Mouse (Mus musculus) kidney, postnatal 0 days (tissue): ENCODE data around the gene Eif3c. TPM values are rescaled to one million over a fixed set of nuclear protein-coding genes. Genes with fewer than 3 reads are reported as not detected.

ENCODE experiments used
- ATAC-seq: fragments of 200-750 bp; cut with Nextera tagmentation; replicated peaks from 2 replicates; pipeline ENCODE4 v1.8.0; 2017; ENCODE audit warnings: low read depth, moderate number of reproducible peaks, moderate TSS enrichment, moderate library complexity; ENCODE audit not compliant: low FRiP score
- DNase-seq: peaks from one replicate; pipeline ENCODE4 v3.0.0-alpha.2; 2016; ENCODE audit warnings: low spot score
- H3K27ac ChIP-seq: fragments of 300-500 bp; sonication (generic); 2 replicates; pipeline ENCODE4 v1.5.1; 2014; ENCODE audit warnings: mild to moderate bottlenecking
- H3K27me3 ChIP-seq: fragments of 300-500 bp; sonication (generic); 2 replicates; pipeline ENCODE4 v1.6.1; 2014; ENCODE audit warnings: low read length, mixed read lengths; ENCODE audit not compliant: insufficient read depth
- H3K36me3 ChIP-seq: fragments of 300-500 bp; sonication (generic); 2 replicates; pipeline ENCODE4 v1.6.1; 2014; ENCODE audit warnings: low read length, mixed read lengths; ENCODE audit not compliant: insufficient read depth
- H3K4me1 ChIP-seq: fragments of 300-500 bp; sonication (generic); replicated peaks from 2 replicates; pipeline ENCODE4 v1.6.1; 2014; ENCODE audit warnings: antibody characterized with exemption, low read length, mixed read lengths; ENCODE audit not compliant: insufficient read depth
- H3K4me2 ChIP-seq: fragments of 300-500 bp; sonication (generic); 2 replicates; pipeline ENCODE4 v1.6.1; 2014; ENCODE audit warnings: mild to moderate bottlenecking, low read length, moderate library complexity, mixed read lengths
- H3K4me3 ChIP-seq: fragments of 300-500 bp; sonication (generic); replicated peaks from 2 replicates; pipeline ENCODE4 v1.5.1; 2014; ENCODE audit warnings: low read depth, low read length
- H3K9ac ChIP-seq: fragments of 300-500 bp; sonication (generic); 2 replicates; pipeline ENCODE4 v1.6.1; 2014; ENCODE audit warnings: low read depth, low read length
- H3K9me3 ChIP-seq: fragments of 300-500 bp; sonication (generic); replicated peaks from 2 replicates; pipeline ENCODE4 v1.6.1; 2016; ENCODE audit warnings: low read length, inconsistent platforms, mixed read lengths
- CTCF ChIP-seq: IDR thresholded peaks from 2 replicates; pipeline ENCODE4 v1.5.1; 2016; ENCODE audit warnings: antibody characterized with exemption, low read depth, mild to moderate bottlenecking, moderate library complexity
- WGBS: fragments of 180-500 bp; shearing (Covaris S2); extraction: QIAGEN DNeasy Blood & Tissue Kit; methylation state at CpG from one replicate; pipeline ENCODE4 v1.1.7; 2014; 5-methylcytosine and 5-hydroxymethylcytosine counted together
- polyA plus RNA-seq: library from polyadenylated mRNA; unstranded; fragments of >200 nt; fragmentation: Nextera tagmentation; extraction: Ambion mirVana; gene quantifications from 2 replicates; pipeline ENCODE4 v1.2.1, GENCODE M21; 2015

Eif3c gene
- polyA plus RNA-seq, 1 experiment from 2014 or later = 217 TPM

DNA sequence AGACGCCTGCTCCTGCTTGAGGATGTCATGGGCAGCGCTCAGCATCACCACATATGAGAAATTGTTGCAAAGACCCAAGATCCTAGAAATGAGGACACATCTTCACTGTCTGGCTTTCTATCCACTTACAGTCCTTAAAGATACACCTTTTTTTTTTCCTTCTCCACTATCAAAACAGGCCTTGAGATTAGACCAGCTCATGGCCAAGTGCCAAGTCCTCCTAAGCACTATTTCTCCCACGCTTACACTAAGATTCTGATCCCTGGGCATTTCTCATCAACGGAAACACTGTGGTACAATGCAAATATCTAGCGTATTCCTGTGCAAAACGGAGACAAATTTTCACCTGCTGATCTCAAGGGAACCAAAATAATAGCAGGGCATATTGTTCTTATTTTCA, 15.4 kb upstream of the Eif3c start:
- Histone ChIP-seq H3K4me2 (no peak overlapping the region), H3K4me3 (no peak overlapping the region), H3K4me1 (no peaks in the 10 kb centered on the region; the same call in 1 of the 2 replicates), H3K9me3 (no peaks in the 10 kb centered on the region), H3K27ac (no peak overlapping the region), H3K9ac (no peak overlapping the region), H3K36me3 (0 out of 2 replicates have a peak, but pooled peaks cover 12% of the 10 kb centered on the region), H3K27me3 (no peaks in the 10 kb centered on the region)
- no peak for DNase-seq
- 84% methylated on average over 6 of the region's 6 CpGs for WGBS
- no peak for ATAC-seq
- no peak for TF ChIP-seq CTCF

DNA sequence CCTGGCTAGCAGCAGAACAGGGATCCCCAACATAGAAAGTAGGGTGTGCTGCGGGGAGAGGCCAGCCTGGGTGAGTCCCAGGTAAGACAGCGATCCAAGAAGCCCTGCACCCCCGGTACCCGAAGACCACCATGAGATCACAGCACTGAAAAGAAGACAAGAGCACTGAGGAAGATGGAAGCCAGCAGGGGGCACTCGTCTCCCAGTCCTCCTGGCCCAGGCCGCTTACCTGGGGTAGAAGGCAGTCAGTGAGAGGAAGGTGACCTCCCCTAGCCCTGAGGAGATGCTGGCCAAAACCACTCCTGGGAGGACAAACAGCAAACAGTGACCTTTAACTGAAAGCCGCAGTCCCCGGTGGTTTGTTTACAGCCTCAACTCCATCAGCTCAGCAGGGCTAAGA, 13.0 kb upstream of the Eif3c start:
- DNase-seq = peak; percentile 28
- ATAC-seq = no peak
- H3K27ac ChIP-seq = no peak overlapping the region
- H3K27me3 ChIP-seq = no peaks in the 10 kb centered on the region
- H3K4me1 ChIP-seq = no peaks in the 10 kb centered on the region; the same call in 1 of the 2 replicates
- no peak overlapping the region for H3K4me3 ChIP-seq
- H3K4me2 ChIP-seq = no peak overlapping the region
- peaks cover 20% of the 10 kb centered on the region; the same call in 1 of the 2 replicates for H3K36me3 ChIP-seq
- TF ChIP-seq CTCF = peak; percentile 72
- H3K9ac ChIP-seq = no peak overlapping the region
- no peaks in the 10 kb centered on the region for H3K9me3 ChIP-seq
- 62% methylated on average over 8 of the region's 8 CpGs for WGBS

DNA sequence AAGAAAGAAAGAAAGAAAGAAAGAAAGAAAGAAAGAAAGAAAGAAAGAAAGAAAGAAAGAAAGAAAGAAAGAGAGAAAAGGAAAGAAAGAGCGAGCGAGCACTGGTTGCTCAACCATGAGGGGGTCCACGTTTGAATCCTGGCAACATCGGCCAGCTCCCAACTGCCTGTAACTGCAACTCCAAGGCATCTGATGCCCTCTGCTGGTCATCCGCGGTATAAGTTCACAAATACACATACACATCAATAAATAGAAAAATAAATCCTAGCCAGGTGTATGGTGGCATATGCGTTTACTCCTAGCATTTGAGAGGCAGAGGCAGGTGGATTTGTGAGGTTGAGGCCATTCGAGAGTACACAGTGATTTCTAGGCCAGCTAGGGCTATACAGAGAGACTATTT, 10.7 kb upstream of the Eif3c start:
- H3K36me3 ChIP-seq = peaks cover 24% of the 10 kb centered on the region; the same call in 1 of the 2 replicates
- 57% methylated on average over 8 of the region's 8 CpGs for WGBS
- H3K4me3 ChIP-seq = no peak overlapping the region
- ATAC-seq = no peak
- no peak overlapping the region for H3K4me2 ChIP-seq
- peak; percentile 70 for TF ChIP-seq CTCF
- peak; percentile 60 for DNase-seq
- H3K9ac ChIP-seq = no peak overlapping the region
- H3K4me1 ChIP-seq = no peaks in the 10 kb centered on the region
- no peak overlapping the region for H3K27ac ChIP-seq
- no peaks in the 10 kb centered on the region for H3K9me3 ChIP-seq
- H3K27me3 ChIP-seq = no peaks in the 10 kb centered on the region

DNA sequence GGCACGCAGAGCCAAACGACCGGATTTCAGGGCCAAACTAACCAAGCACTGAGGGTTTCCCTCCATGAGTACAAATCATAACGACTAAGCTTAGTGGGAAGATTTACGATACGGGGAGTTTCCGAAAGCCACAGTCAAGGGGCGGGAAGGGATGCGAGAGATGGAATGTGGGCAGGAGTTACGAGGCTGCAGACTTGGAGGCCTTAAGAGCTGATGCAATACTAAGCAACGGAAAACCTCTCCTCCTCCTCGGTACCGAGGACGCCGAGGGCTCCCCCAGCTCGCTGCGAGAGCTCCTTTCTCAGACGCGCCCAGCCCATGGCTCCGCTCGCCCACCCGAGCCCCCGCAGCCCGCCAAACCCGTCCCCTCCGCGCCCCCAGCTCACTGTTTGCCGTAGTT, 518 bp downstream of the Eif3c start:
- Histone ChIP-seq H3K9ac (peak overlapping the region; percentile 90), H3K4me2 (peak overlapping the region; percentile 63), H3K9me3 (no peaks in the 10 kb centered on the region), H3K4me1 (no peaks in the 10 kb centered on the region), H3K27ac (peak overlapping the region; percentile 94), H3K4me3 (peak overlapping the region; percentile 97), H3K36me3 (peaks cover 35% of the 10 kb centered on the region), H3K27me3 (no peaks in the 10 kb centered on the region)
- DNase-seq (peak; percentile 96), ATAC-seq (peak; percentile 55)
- no peak for TF ChIP-seq CTCF
- WGBS = under 1% methylated on average over 24 of the region's 28 CpGs

DNA sequence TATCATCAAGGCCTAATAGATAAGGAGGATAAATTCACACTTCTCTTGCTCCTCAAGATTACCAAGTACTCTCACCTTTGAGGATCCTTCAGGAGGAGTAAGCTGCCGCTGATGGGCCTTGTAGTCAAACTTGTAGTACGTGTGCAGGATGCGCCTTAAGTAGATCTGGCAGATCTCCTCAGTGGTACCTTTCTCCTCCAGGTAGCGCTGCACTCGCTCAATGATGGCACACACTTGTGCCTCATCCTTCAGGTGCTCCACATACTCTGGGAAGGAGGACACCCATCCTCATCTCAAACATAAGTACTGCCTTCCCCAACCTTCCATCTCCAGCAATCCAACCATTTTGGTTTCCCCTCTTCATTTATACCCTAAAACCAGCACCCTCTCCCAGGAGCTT, 9.6 kb downstream of the Eif3c start:
- no peak overlapping the region for H3K4me2 ChIP-seq
- 93% methylated on average over 5 of the region's 5 CpGs for WGBS
- no peak for ATAC-seq

DNA sequence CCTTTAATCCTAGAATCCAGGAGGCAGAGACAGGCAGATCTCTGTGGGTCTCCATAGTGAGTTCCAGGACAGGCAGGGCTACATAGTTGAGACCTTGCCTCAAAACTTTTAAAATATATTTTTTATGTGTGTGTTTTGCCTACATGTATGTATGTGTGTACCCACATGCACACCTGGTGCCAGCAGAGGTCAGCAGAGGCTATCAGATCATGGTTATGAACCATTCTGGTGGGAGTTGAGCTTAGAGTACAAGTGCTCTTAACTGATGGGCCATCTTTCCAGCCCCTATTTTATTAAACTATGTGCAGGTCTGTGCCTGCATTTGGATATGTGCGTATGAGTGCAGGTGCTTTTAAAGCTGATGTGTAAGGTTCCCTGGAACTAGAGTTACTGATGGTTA, 11.4 kb downstream of the Eif3c start:
- Histone ChIP-seq H3K4me1 (no peaks in the 10 kb centered on the region), H3K36me3 (peaks cover 87% of the 10 kb centered on the region), H3K27ac (no peak overlapping the region), H3K4me2 (no peak overlapping the region), H3K27me3 (no peaks in the 10 kb centered on the region), H3K9me3 (no peaks in the 10 kb centered on the region), H3K4me3 (no peak overlapping the region), H3K9ac (no peak overlapping the region)
- DNase-seq (no peak), ATAC-seq (no peak)
- peak; percentile 27; the same call in 1 of the 2 replicates for TF ChIP-seq CTCF
- 100% methylated on average over 1 of the region's 1 CpGs for WGBS

More for the DNA sequence above, 9.6 kb downstream of the Eif3c start:
- H3K27me3 ChIP-seq = no peaks in the 10 kb centered on the region
- no peak overlapping the region for H3K9ac ChIP-seq
- H3K27ac ChIP-seq = no peak overlapping the region
- no peak overlapping the region for H3K4me3 ChIP-seq
- H3K36me3 ChIP-seq = peaks cover 84% of the 10 kb centered on the region
- TF ChIP-seq CTCF = no peak
- DNase-seq = no peak
- no peaks in the 10 kb centered on the region for H3K4me1 ChIP-seq
- H3K9me3 ChIP-seq = no peaks in the 10 kb centered on the region

DNA sequence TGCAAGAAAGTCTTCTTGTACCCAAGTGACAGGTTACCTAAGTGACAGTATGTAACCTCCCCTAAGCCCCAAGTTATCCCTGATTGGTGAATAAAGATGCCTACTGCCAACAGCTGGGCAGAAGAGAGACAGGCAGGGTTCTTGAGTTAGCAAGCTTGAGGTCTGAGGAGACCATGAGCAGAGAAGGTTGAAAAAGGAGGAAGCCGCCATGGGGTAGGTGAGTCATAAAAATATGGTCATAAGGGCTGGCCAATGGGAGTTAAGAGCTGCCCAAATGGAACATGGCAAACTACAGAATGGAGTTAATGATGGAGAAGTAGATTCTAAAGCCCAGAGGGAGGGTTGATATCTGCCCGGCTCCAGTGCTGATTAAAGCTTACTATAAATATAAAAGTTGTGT, 20.6 kb downstream of the Eif3c start:
- H3K4me3 ChIP-seq = no peak overlapping the region
- no peak overlapping the region for H3K27ac ChIP-seq
- DNase-seq = no peak
- no peak overlapping the region for H3K9ac ChIP-seq
- no peak for TF ChIP-seq CTCF
- 92% methylated on average over 2 of the region's 2 CpGs for WGBS
- H3K4me2 ChIP-seq = no peak overlapping the region
- no peaks in the 10 kb centered on the region for H3K9me3 ChIP-seq
- ATAC-seq = no peak
- no peaks in the 10 kb centered on the region for H3K4me1 ChIP-seq
- H3K27me3 ChIP-seq = no peaks in the 10 kb centered on the region
- peaks cover 41% of the 10 kb centered on the region for H3K36me3 ChIP-seq
